Mouse (Mus musculus): Measurements from ENCODE around the gene Col4a1. TPM values are rescaled to one million over a fixed set of nuclear protein-coding genes. Genes with fewer than 3 reads are reported as not detected.

Col4a1 gene
- polyA plus RNA-seq (2016; fragmentation: Nextera tagmentation; extraction: Ambion mirVana) = 168 and 169 TPM in 2 replicates

DNA sequence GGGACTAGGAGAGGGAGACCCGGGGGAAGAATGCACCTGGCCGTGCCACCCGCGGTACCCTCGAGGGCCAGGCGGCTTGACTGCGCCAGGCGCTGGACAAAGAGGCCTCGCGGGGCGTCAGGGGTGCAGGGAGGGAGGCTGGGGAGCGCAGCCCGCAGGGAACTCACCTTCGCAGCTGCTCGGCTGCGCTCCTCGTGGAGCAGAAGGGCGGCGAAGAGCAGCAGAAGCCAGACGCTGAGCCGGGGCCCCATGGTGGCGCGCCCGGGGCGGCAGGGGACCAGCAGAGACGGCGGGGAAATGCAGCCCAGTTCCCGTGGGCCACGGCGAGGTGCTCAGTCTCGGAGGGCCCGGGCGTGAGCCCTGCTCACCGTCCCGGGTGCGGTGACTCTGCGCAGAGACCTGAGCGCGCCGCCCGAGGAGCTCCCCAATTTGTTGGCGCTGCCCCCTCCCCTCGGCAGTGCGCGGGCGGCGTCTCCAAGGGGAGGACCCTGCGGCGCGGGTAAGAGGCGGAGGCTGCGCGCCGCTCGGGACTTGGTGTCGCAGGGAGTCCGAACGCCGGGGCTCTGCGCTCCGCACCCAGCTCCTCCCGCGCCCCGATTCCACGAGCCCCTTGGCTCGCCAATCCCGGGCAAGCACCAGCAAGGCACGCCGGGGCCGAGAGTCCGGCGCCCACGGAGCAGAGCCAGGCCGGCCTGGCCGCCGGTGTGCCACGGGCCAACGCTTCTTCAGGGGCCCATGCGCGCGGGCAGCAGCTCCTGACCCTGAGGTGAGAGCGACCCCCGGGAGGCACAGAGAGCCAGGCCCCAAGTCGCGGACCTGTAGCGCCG lies at the start of gene Col4a1, which contains the start of gene Col4a2:
TSS of gene Col4a1 (minus strand) at position 478 of the 827 bp plus-strand sequence.
TSS of gene Col4a2 (plus strand) at position 457 of the 827 bp plus-strand sequence.
- Histone ChIP-seq H3K4me1 (peaks cover 41% of the 10 kb centered on the region), H3K27me3 (no peaks in the 10 kb centered on the region), H3K27ac (peak within 1 kb of the TSS; percentile 88), H3K4me2 (replicated peaks) (peak within 1 kb of the TSS; percentile 68), H3K4me3 (peak within 1 kb of the TSS; percentile 72), H3K36me3 (0 out of 2 replicates have a peak, but pooled peaks cover under 1% of the 10 kb centered on the region), H3K9me3 (no peaks in the 10 kb centered on the region), H3K9ac (peak within 1 kb of the TSS; percentile 93)
- ATAC-seq (ENCODE audit: insufficient number of reproducible peaks, insufficient read depth, low FRiP score, low TSS enrichment) = peak; percentile 77
- under 1% methylated on average over 83 of the region's 87 CpGs for WGBS

DNA sequence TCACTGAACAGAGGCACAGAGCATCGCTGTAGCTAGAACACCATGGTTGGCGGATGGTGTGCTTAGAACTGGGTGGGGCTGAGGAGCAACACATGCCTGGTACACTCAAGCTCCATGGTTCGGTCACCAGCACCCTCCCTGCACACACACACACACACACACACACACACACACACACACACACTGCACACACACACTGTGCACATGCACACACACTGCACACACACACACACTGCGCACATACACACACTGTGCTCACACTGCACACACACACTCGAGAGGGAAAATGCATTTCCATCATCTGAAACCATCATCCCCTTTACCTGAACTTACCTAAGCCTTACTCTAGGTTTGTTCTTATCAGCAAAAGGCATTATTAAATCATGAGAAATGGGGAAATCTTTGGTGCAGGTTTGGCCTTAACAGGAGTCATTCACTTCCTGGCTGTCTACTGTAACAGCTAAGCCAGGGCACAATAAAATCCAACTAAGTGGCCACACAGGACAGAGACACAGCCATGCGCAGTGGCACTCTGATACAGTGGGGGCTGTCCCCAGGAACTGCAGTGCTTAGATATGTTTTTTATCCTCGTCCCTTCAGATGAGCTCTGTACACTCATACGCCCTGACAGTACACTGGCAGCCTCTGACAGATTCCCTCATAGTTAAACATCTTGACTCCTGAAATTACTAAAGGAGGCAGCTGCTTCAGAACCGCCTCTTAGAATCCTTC lies 49.1 kb upstream of the Col4a1 start:
- WGBS = 55% methylated on average over 9 of the region's 9 CpGs
- no peaks in the 10 kb centered on the region for H3K27me3 ChIP-seq
- no peak overlapping the region for H3K4me2 ChIP-seq (replicated peaks)
- peaks cover 67% of the 10 kb centered on the region for H3K4me1 ChIP-seq
- H3K4me3 ChIP-seq = no peak overlapping the region
- no peak overlapping the region for H3K9ac ChIP-seq
- H3K9me3 ChIP-seq = no peaks in the 10 kb centered on the region
- ATAC-seq (ENCODE audit: insufficient number of reproducible peaks, insufficient read depth, low FRiP score, low TSS enrichment) = no peak
- H3K27ac ChIP-seq = peak overlapping the region; percentile 87
- 0 out of 2 replicates have a peak, but pooled peaks cover 4% of the 10 kb centered on the region for H3K36me3 ChIP-seq

- H3K27ac ChIP-seq = no peak overlapping the region
- WGBS = 84% methylated on average over 5 of the region's 5 CpGs
- no peaks in the 10 kb centered on the region for H3K27me3 ChIP-seq
- 0 out of 2 replicates have a peak, but pooled peaks cover 4% of the 10 kb centered on the region for H3K36me3 ChIP-seq
- H3K4me1 ChIP-seq = peaks cover 62% of the 10 kb centered on the region
- no peak overlapping the region for H3K4me2 ChIP-seq (replicated peaks)
- H3K9me3 ChIP-seq = no peaks in the 10 kb centered on the region
- H3K4me3 ChIP-seq = no peak overlapping the region
- ATAC-seq (ENCODE audit: insufficient number of reproducible peaks, insufficient read depth, low FRiP score, low TSS enrichment) = no peak
- H3K9ac ChIP-seq = no peak overlapping the region
These were observed 47.2 kb upstream of the Col4a1 start for GRCm38 (mm10) chr8:11359846-11360245.

DNA sequence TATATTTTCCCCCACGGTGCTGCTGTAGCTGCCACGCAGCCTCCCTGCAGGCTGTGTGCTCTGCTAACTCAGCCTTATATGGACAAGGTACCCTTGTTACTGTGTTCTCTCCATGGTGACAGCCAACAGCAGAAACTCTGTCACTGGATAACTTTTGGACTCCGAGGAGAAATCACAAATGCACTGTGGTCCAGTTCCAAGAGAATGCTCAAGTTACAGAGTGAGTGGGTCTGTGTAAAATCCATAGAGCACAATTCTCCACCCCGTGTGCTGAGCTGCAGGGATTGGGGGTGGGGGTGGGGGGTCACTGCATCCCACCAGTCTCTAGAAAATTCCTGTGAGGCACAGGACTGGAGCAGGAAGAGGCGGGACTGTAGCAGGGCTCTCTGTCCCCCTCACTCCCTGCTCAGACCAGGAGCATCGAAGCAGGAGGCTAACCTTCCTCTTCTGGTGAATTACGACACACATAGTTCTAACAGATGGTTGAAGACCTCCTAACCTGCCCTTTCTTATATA lies 45.4 kb upstream of the Col4a1 start:
- Histone ChIP-seq H3K36me3 (0 out of 2 replicates have a peak, but pooled peaks cover 4% of the 10 kb centered on the region), H3K9ac (no peak overlapping the region), H3K4me1 (peaks cover 43% of the 10 kb centered on the region), H3K27me3 (no peaks in the 10 kb centered on the region), H3K4me2 (replicated peaks) (no peak overlapping the region), H3K27ac (peak overlapping the region; percentile 77), H3K9me3 (no peaks in the 10 kb centered on the region), H3K4me3 (no peak overlapping the region)
- WGBS = 40% methylated on average over 7 of the region's 7 CpGs
- no peak for ATAC-seq (ENCODE audit: insufficient number of reproducible peaks, insufficient read depth, low FRiP score, low TSS enrichment)

GRCm38 (mm10) chr8:11356776-11357175 lies 44.1 kb upstream of the Col4a1 start:
- Histone ChIP-seq H3K27ac (no peak overlapping the region), H3K27me3 (no peaks in the 10 kb centered on the region)
- WGBS = 86% methylated on average over 8 of the region's 8 CpGs

DNA sequence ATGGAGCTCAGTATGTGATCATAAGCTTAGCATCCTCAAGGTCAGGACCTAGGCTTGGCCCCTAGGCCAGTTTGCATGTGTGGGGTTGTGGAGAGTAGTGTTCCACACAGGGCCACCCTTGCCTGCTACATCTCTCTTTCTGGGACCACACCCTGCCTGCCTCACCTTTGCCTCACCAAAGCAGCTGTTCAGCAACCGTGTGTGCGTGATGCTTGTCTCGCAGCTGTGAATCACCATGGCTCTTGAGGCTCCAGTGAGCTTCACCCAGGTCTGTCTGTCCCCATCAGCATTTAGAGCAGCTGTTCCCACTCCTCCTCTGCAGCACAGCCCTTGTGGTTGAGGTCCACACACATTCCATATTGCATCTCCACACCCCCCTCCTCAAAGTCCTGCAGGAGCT lies 43.3 kb upstream of the Col4a1 start:
- ATAC-seq (ENCODE audit: insufficient number of reproducible peaks, insufficient read depth, low FRiP score, low TSS enrichment) = no peak
- H3K4me2 ChIP-seq (replicated peaks) = no peak overlapping the region
- no peaks in the 10 kb centered on the region for H3K9me3 ChIP-seq
- WGBS = 97% methylated on average over 3 of the region's 3 CpGs
- no peaks in the 10 kb centered on the region for H3K27me3 ChIP-seq
- H3K27ac ChIP-seq = no peak overlapping the region
- H3K36me3 ChIP-seq = 0 out of 2 replicates have a peak, but pooled peaks cover 4% of the 10 kb centered on the region
- H3K4me3 ChIP-seq = no peak overlapping the region
- H3K4me1 ChIP-seq = peaks cover 24% of the 10 kb centered on the region
- H3K9ac ChIP-seq = no peak overlapping the region

More at GRCm38 (mm10) chr8:11356776-11357175, 44.1 kb upstream of the Col4a1 start:
- Histone ChIP-seq H3K4me2 (replicated peaks) (no peak overlapping the region), H3K4me3 (no peak overlapping the region), H3K9me3 (no peaks in the 10 kb centered on the region), H3K36me3 (0 out of 2 replicates have a peak, but pooled peaks cover 4% of the 10 kb centered on the region), H3K9ac (no peak overlapping the region), H3K4me1 (peaks cover 31% of the 10 kb centered on the region)
- ATAC-seq (ENCODE audit: insufficient number of reproducible peaks, insufficient read depth, low FRiP score, low TSS enrichment) = no peak

GRCm38 (mm10) chr8:11354800-11355451 lies 42.3 kb upstream of the Col4a1 start:
- Histone ChIP-seq H3K4me3 (no peak overlapping the region), H3K27me3 (no peaks in the 10 kb centered on the region), H3K27ac (no peak overlapping the region), H3K9me3 (no peaks in the 10 kb centered on the region), H3K4me1 (peaks cover 17% of the 10 kb centered on the region), H3K36me3 (0 out of 2 replicates have a peak, but pooled peaks cover 4% of the 10 kb centered on the region), H3K4me2 (replicated peaks) (no peak overlapping the region), H3K9ac (no peak overlapping the region)
- ATAC-seq (ENCODE audit: insufficient number of reproducible peaks, insufficient read depth, low FRiP score, low TSS enrichment) = no peak
- WGBS = 92% methylated on average over 8 of the region's 8 CpGs

DNA sequence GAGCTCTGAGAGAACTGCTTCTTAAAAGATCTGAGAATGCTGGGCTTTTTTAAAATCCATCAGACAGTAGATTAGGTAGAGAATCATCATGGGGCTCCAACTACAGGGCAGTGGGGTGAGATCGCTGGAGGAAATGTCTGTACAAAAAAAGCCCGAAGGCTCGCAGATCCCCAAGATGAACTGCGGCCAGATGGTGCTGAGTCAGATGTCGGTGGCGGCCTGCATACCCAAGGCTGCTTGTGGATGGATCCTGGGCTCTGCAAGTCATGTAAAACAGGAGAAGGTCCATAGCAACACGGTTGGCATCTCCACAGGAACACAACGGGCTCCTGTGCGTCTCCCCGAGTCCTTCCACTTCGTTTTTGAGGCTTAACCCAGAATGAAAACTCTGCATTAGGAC lies 39.9 kb upstream of the Col4a1 start:
- Histone ChIP-seq H3K4me2 (replicated peaks) (no peak overlapping the region), H3K4me3 (no peak overlapping the region), H3K27me3 (no peaks in the 10 kb centered on the region), H3K27ac (no peak overlapping the region), H3K9me3 (no peaks in the 10 kb centered on the region), H3K36me3 (0 out of 2 replicates have a peak, but pooled peaks cover 4% of the 10 kb centered on the region), H3K4me1 (peaks cover 13% of the 10 kb centered on the region), H3K9ac (no peak overlapping the region)
- no peak for ATAC-seq (ENCODE audit: insufficient number of reproducible peaks, insufficient read depth, low FRiP score, low TSS enrichment)
- WGBS = 78% methylated on average over 11 of the region's 11 CpGs

DNA sequence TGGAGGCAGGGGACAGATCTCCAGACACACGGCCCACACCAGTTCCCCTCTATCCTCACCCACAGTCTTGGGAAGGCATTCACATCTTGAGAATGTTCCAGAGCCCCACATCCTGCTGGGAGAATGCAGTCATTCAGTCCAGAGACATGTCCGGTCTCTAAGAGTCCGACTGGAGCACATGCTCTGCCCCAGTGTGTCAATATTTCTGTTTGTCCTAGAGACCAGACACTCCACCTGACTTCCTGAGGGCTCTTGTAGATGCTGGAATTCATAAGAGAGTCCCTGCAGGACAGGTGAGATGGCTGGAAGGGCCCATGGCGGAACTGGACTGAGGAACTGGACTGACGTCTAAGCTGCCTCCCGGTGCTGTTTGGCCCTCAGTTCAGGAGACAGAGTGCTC lies 38.7 kb upstream of the Col4a1 start:
- no peak overlapping the region for H3K4me3 ChIP-seq
- no peak overlapping the region for H3K27ac ChIP-seq
- no peak for ATAC-seq (ENCODE audit: insufficient number of reproducible peaks, insufficient read depth, low FRiP score, low TSS enrichment)
- 0 out of 2 replicates have a peak, but pooled peaks cover 5% of the 10 kb centered on the region for H3K4me1 ChIP-seq
- H3K9me3 ChIP-seq = no peaks in the 10 kb centered on the region
- no peak overlapping the region for H3K9ac ChIP-seq
- 85% methylated on average over 6 of the region's 6 CpGs for WGBS
- H3K27me3 ChIP-seq = no peaks in the 10 kb centered on the region
- H3K36me3 ChIP-seq = no peaks in the 10 kb centered on the region
- no peak overlapping the region for H3K4me2 ChIP-seq (replicated peaks)

DNA sequence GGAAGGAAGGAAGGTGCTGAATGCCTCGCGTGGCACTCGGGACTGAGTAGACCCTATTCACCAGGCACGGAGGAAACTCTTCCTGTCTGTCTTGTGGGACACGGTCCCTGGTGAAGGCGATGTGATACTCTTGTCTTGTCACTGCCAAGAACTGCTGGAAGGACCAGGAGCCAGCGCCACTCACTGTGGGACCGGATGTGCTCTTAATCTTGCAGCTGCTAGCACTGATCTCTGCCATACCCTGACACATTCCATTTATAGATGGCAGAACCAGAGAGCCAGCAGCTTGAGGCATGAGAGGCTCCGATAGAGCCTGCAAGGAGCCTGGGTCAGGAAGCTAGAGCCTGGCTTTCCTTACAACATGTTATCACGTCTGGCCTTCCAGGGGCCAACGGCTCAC lies 36.0 kb upstream of the Col4a1 start:
- H3K27me3 ChIP-seq = no peaks in the 10 kb centered on the region
- no peak for ATAC-seq (ENCODE audit: insufficient number of reproducible peaks, insufficient read depth, low FRiP score, low TSS enrichment)

GRCm38 (mm10) chr8:11347699-11348098 lies 35.1 kb upstream of the Col4a1 start:
- Histone ChIP-seq H3K36me3 (no peaks in the 10 kb centered on the region), H3K27me3 (no peaks in the 10 kb centered on the region), H3K4me1 (peaks cover 10% of the 10 kb centered on the region; the same call in 1 of the 2 replicates), H3K4me3 (no peak overlapping the region), H3K4me2 (replicated peaks) (no peak overlapping the region), H3K27ac (no peak overlapping the region), H3K9me3 (no peaks in the 10 kb centered on the region), H3K9ac (no peak overlapping the region)
- no peak for ATAC-seq (ENCODE audit: insufficient number of reproducible peaks, insufficient read depth, low FRiP score, low TSS enrichment)
- WGBS = 71% methylated on average over 9 of the region's 9 CpGs

More for the DNA sequence above, 36.0 kb upstream of the Col4a1 start:
- no peak overlapping the region for H3K4me3 ChIP-seq
- H3K4me2 ChIP-seq (replicated peaks) = no peak overlapping the region
- H3K36me3 ChIP-seq = no peaks in the 10 kb centered on the region
- no peak overlapping the region for H3K9ac ChIP-seq
- H3K4me1 ChIP-seq = 0 out of 2 replicates have a peak, but pooled peaks cover 5% of the 10 kb centered on the region
- H3K9me3 ChIP-seq = no peaks in the 10 kb centered on the region
- no peak overlapping the region for H3K27ac ChIP-seq
- WGBS = 79% methylated on average over 11 of the region's 11 CpGs

Data from embryonic facial prominence, embryonic 12.5 days (tissue).